Mouse (Mus musculus): ENCODE data around the gene Sez6l2. TPM values are rescaled to one million over a fixed set of nuclear protein-coding genes. Genes with fewer than 3 reads are reported as not detected.
A peak's percentile ranks its signal among the peaks of the same experiment; 100 is the strongest.

Sez6l2 gene
- polyA plus RNA-seq, 2 experiments, result 0.19 TPM; not detected in 1

DNA sequence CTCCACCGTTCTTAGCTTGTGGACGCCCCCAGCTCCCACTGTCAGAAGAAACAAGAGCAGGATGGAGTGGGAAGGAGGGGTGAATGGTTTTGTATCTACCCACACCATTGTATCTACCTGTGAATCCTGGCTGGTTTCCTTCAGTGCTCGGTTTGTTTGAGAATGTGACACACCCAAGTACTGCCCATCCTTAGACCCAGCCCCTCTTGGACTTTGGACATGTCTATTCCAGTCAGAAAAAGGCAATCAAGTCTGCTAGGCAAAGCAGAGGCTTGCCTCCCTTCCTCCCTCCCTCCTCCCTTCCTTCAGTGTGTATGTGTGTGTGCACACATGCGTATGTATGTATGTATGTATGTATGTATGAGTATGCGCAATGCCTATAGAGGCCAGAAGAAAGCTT lies 53.3 kb downstream of the Sez6l2 start:
- H3K4me2 ChIP-seq (ENCODE audit: low read depth), result no peak overlapping the region
- TF ChIP-seq EP300 (IDR thresholded peaks at IDR 0.05; ENCODE audit: low read depth) (no peak), CTCF (IDR thresholded peaks at IDR 0.05; ENCODE audit: low read depth) (no peak)
- no peak for ATAC-seq (ENCODE audit: insufficient read depth)
- H3K9ac ChIP-seq (replicated peaks), result no peak overlapping the region
- H3K36me3 ChIP-seq (replicated peaks; ENCODE audit: control insufficient read depth, insufficient read depth, low read depth), result no peaks in the 10 kb centered on the region
- no peaks in the 10 kb centered on the region for H3K9me3 ChIP-seq (ENCODE audit: control insufficient read depth, low read length)
- no peaks in the 10 kb centered on the region for H3K27me3 ChIP-seq (ENCODE audit: control insufficient read depth, insufficient read depth, low read length)
- 76% methylated on average over 5 of the region's 5 CpGs for WGBS (ENCODE audit: insufficient replicate concordance)
- peaks cover 8 to 11% of the 10 kb centered on the region in 2 experiments for H3K4me1 ChIP-seq (replicated peaks; ENCODE audit: control insufficient read depth in 2 of 2, insufficient read depth in 2 of 2, low read length in 1 of 2)
- DNase-seq (ENCODE audit: low read depth in 3 of 3, low spot score in 3 of 3), result no peak
- no peak overlapping the region for H3K4me3 ChIP-seq (ENCODE audit: insufficient read depth in 1 of 2, low read depth in 2 of 2, low read length in 2 of 2)
- no peak overlapping the region for H3K27ac ChIP-seq

DNA sequence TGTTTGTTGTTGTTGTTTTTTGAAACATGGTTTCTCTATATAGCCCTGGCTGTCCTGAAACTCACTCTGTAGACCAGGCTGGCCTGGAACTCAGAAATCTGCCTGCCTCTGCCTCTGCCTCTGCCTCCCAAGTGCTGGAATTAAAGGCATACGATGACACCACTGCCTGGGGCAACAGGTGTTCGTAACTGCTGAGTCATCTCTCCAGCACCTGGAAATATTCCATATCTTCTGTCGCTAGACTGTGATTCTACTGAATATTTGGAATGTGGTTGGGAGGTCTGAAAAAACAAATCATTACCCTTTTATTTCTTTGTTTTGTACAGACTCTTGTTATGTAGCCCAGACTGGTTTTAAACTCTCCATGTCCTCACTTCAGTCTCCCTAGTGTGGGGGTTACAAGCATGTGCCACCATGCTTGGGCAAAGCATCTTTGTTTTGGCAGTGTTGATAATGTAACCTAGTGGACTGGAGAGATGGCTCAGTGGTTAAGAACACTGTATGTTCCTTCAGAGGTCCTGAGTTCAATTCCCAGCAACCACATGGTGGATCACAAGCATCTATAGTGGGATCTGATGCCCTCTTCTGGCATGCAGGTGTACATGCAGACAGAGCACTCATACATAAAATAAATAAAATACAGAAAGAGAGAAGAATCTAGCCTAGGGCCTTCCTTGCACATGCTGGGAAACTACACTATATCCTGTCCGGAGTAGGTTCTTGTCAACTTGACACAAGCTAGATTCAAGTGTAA lies 53.9 kb downstream of the Sez6l2 start:
- H3K9me3 ChIP-seq (ENCODE audit: control insufficient read depth, low read length), result no peaks in the 10 kb centered on the region
- no peak overlapping the region for H3K27ac ChIP-seq
- no peak overlapping the region for H3K9ac ChIP-seq (replicated peaks)
- H3K4me1 ChIP-seq (replicated peaks; ENCODE audit: control insufficient read depth in 2 of 2, insufficient read depth in 2 of 2, low read length in 1 of 2), result peaks cover 14 to 18% of the 10 kb centered on the region in 2 experiments
- H3K27me3 ChIP-seq (ENCODE audit: control insufficient read depth, insufficient read depth, low read length), result no peaks in the 10 kb centered on the region
- no peak for ATAC-seq (ENCODE audit: insufficient read depth)
- peak; percentile 52 for TF ChIP-seq CTCF (IDR thresholded peaks at IDR 0.05; ENCODE audit: low read depth)
- TF ChIP-seq EP300 (IDR thresholded peaks at IDR 0.05; ENCODE audit: low read depth), result no peak
- no peak overlapping the region for H3K4me3 ChIP-seq (ENCODE audit: insufficient read depth in 1 of 2, low read depth in 2 of 2, low read length in 2 of 2)
- 67% methylated on average over 4 of the region's 4 CpGs for WGBS (ENCODE audit: insufficient replicate concordance)
- H3K36me3 ChIP-seq (replicated peaks; ENCODE audit: control insufficient read depth, insufficient read depth, low read depth), result no peaks in the 10 kb centered on the region
- DNase-seq (ENCODE audit: low read depth in 3 of 3, low spot score in 3 of 3), result no peak
- no peak overlapping the region for H3K4me2 ChIP-seq (ENCODE audit: low read depth)

DNA sequence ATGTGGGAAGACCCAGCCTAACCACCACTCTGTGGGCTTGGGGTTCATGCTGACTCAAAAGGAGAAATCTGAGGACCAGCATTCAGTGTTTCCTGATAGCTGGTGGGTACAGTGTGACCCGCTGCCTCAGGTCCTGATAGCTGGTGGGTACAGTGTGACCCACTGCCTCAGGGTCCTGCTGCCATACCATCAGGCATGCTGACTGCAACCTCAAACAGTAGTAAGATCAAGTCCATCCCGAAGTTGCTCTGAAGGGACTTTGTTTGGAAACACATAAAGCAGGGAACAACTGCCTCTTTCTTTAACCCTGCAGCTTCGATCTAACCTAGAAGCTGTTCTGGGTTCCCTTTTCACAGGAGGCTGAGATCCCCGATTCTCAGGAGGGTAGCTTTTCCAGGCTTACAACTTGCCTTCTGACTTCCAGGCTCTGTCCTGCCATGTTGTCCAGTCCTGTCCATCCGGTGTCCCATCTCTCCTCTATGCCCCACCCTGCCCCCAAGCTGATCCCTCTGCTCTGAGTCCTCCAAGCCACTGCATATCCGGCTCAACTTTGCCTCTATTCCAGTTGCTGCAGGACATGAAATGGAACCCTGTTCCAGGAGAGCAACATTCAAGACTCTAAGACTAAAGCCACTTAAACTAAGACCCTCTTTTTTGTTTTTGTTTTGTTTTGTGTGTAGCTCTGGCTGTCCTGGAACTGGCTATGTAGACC lies 57.1 kb downstream of the Sez6l2 start:
- no peak overlapping the region for H3K4me3 ChIP-seq (ENCODE audit: insufficient read depth in 1 of 2, low read depth in 2 of 2, low read length in 2 of 2)
- peaks cover 19 to 22% of the 10 kb centered on the region in 2 experiments for H3K4me1 ChIP-seq (replicated peaks; ENCODE audit: control insufficient read depth in 2 of 2, insufficient read depth in 2 of 2, low read length in 1 of 2)
- no peak overlapping the region for H3K4me2 ChIP-seq (ENCODE audit: low read depth)
- H3K27me3 ChIP-seq (ENCODE audit: control insufficient read depth, insufficient read depth, low read length), result no peaks in the 10 kb centered on the region
- peaks cover 3% of the 10 kb centered on the region; the same call in 1 of the 2 replicates for H3K36me3 ChIP-seq (replicated peaks; ENCODE audit: control insufficient read depth, insufficient read depth, low read depth)
- H3K9ac ChIP-seq (replicated peaks), result no peak overlapping the region; the same call in 1 of the 2 replicates
- no peak for TF ChIP-seq EP300 (IDR thresholded peaks at IDR 0.05; ENCODE audit: low read depth)
- TF ChIP-seq CTCF (IDR thresholded peaks at IDR 0.05; ENCODE audit: low read depth), result no peak
- DNase-seq (ENCODE audit: low read depth in 3 of 3, low spot score in 3 of 3), result no peak
- WGBS (ENCODE audit: insufficient replicate concordance), result 76% methylated on average over 6 of the region's 6 CpGs
- no peaks in the 10 kb centered on the region for H3K9me3 ChIP-seq (ENCODE audit: control insufficient read depth, low read length)
- ATAC-seq (ENCODE audit: insufficient read depth), result no peak
- no peak overlapping the region for H3K27ac ChIP-seq

DNA sequence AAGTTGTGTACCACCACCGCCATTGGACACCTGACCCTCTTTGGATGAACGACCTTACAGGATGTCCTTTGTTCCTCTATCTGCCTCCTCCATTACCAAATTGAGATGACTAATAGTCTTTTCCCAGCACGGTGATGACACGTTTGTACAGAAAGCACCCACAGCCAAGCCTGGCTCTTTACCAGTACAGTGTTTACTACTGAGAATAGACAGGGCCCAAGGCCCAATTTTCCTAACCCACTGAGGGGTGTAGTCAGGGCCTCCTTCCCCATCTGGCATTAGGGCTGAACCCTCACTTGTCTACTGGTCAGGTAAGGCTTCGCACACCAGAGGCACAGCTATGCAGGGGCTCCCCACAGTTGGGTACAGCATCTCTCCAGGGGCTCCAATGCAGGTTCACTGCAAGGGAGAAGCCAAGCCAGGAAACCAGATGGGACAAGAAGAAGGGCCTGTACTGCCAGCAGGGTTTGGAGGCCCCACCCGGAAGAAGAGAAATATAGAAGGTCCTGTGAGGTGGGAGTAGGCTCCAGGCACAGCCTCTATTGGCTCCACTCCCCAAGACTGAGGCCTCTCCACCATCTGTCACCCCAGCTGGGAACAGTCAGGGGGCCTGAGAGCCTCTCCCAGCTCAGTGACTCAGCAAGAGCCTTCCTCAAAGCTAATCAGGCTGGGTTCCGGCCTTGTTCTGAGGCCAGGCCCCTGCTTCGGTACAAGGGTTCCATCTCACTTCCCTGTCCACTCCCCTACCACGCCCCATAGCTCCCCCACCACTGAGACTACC lies 58.1 kb downstream of the Sez6l2 start:
- Histone ChIP-seq H3K9ac (replicated peaks) (peak overlapping the region; percentile 65), H3K4me2 (ENCODE audit: low read depth) (peak overlapping the region; percentile 60), H3K9me3 (ENCODE audit: control insufficient read depth, low read length) (no peaks in the 10 kb centered on the region), H3K4me1 (replicated peaks; ENCODE audit: control insufficient read depth in 2 of 2, insufficient read depth in 2 of 2, low read length in 1 of 2) (peaks cover 19 to 22% of the 10 kb centered on the region in 2 experiments), H3K27me3 (ENCODE audit: control insufficient read depth, insufficient read depth, low read length) (no peaks in the 10 kb centered on the region), H3K36me3 (replicated peaks; ENCODE audit: control insufficient read depth, insufficient read depth, low read depth) (peaks cover 3% of the 10 kb centered on the region; the same call in 1 of the 2 replicates), H3K27ac (peak overlapping the region; percentile 94), H3K4me3 (ENCODE audit: insufficient read depth in 1 of 2, low read depth in 2 of 2, low read length in 2 of 2) (no peak overlapping the region)
- ATAC-seq (ENCODE audit: insufficient read depth) (peak; percentile 95), DNase-seq (ENCODE audit: low read depth in 3 of 3, low spot score in 3 of 3) (peak; percentile 66 to 76 (median 69))
- WGBS (ENCODE audit: insufficient replicate concordance), result 32% methylated on average over 9 of the region's 9 CpGs
- no peak for TF ChIP-seq CTCF (IDR thresholded peaks at IDR 0.05; ENCODE audit: low read depth)

Data from liver, embryonic 14.5 days (tissue).